Mouse (Mus musculus): ENCODE measurements around the gene Hhat. TPM values are rescaled to one million over a fixed set of nuclear protein-coding genes. Genes with fewer than 3 reads are reported as not detected.

Gene Hhat
- polyA plus RNA-seq, 1 experiment = 4.0 TPM

GRCm38 (mm10) chr1:192649233-192649632, 121.8 kb downstream of the Hhat start:
- Histone ChIP-seq H3K27me3 (ENCODE audit: control insufficient read depth, insufficient read depth, low read length) (no peaks in the 10 kb centered on the region), H3K4me1 (ENCODE audit: control insufficient read depth, insufficient read depth, low read length) (no peaks in the 10 kb centered on the region), H3K27ac (ENCODE audit: control insufficient read depth, insufficient read depth, low read depth, low read length) (no peak overlapping the region), H3K36me3 (ENCODE audit: control insufficient read depth, insufficient read depth, low read length) (no peaks in the 10 kb centered on the region), H3K4me3 (ENCODE audit: control insufficient read depth, low read depth, low read length) (no peak overlapping the region)
- TF ChIP-seq CTCF (IDR thresholded peaks at IDR 0.05; ENCODE audit: control insufficient read depth, insufficient read depth, insufficient replicate concordance, low read depth, low read length) (no peak), POLR2A (IDR thresholded peaks at IDR 0.05; ENCODE audit: control insufficient read depth, low read depth, low read length) (no peak)

- Histone ChIP-seq H3K4me1 (ENCODE audit: control insufficient read depth, insufficient read depth, low read length) (no peaks in the 10 kb centered on the region), H3K36me3 (ENCODE audit: control insufficient read depth, insufficient read depth, low read length) (no peaks in the 10 kb centered on the region), H3K27me3 (ENCODE audit: control insufficient read depth, insufficient read depth, low read length) (no peaks in the 10 kb centered on the region), H3K27ac (ENCODE audit: control insufficient read depth, insufficient read depth, low read depth, low read length) (no peak overlapping the region), H3K4me3 (ENCODE audit: control insufficient read depth, low read depth, low read length) (no peak overlapping the region)
- no peak for TF ChIP-seq POLR2A (IDR thresholded peaks at IDR 0.05; ENCODE audit: control insufficient read depth, low read depth, low read length)
- TF ChIP-seq CTCF (IDR thresholded peaks at IDR 0.05; ENCODE audit: control insufficient read depth, insufficient read depth, insufficient replicate concordance, low read depth, low read length) = no peak
Measured at GRCm38 (mm10) chr1:192647361-192647760, 123.7 kb downstream of the Hhat start.

- Histone ChIP-seq H3K4me3 (ENCODE audit: control insufficient read depth, low read depth, low read length) (no peak overlapping the region), H3K27ac (ENCODE audit: control insufficient read depth, insufficient read depth, low read depth, low read length) (no peak overlapping the region), H3K36me3 (ENCODE audit: control insufficient read depth, insufficient read depth, low read length) (no peaks in the 10 kb centered on the region), H3K4me1 (ENCODE audit: control insufficient read depth, insufficient read depth, low read length) (no peaks in the 10 kb centered on the region), H3K27me3 (ENCODE audit: control insufficient read depth, insufficient read depth, low read length) (no peaks in the 10 kb centered on the region)
- TF ChIP-seq CTCF (IDR thresholded peaks at IDR 0.05; ENCODE audit: control insufficient read depth, insufficient read depth, insufficient replicate concordance, low read depth, low read length) (no peak), POLR2A (IDR thresholded peaks at IDR 0.05; ENCODE audit: control insufficient read depth, low read depth, low read length) (no peak)
Measured at GRCm38 (mm10) chr1:192642126-192642525, 128.9 kb downstream of the Hhat start.

- Histone ChIP-seq H3K27me3 (ENCODE audit: control insufficient read depth, insufficient read depth, low read length) (no peaks in the 10 kb centered on the region), H3K4me3 (ENCODE audit: control insufficient read depth, low read depth, low read length) (no peak overlapping the region), H3K27ac (ENCODE audit: control insufficient read depth, insufficient read depth, low read depth, low read length) (no peak overlapping the region), H3K4me1 (ENCODE audit: control insufficient read depth, insufficient read depth, low read length) (no peaks in the 10 kb centered on the region), H3K36me3 (ENCODE audit: control insufficient read depth, insufficient read depth, low read length) (no peaks in the 10 kb centered on the region)
- no peak for TF ChIP-seq POLR2A (IDR thresholded peaks at IDR 0.05; ENCODE audit: control insufficient read depth, low read depth, low read length)
- no peak for TF ChIP-seq CTCF (IDR thresholded peaks at IDR 0.05; ENCODE audit: control insufficient read depth, insufficient read depth, insufficient replicate concordance, low read depth, low read length)
Measured at GRCm38 (mm10) chr1:192639175-192639574, 131.8 kb downstream of the Hhat start.

- Histone ChIP-seq H3K27ac (ENCODE audit: control insufficient read depth, insufficient read depth, low read depth, low read length) (no peak overlapping the region), H3K27me3 (ENCODE audit: control insufficient read depth, insufficient read depth, low read length) (no peaks in the 10 kb centered on the region), H3K4me3 (ENCODE audit: control insufficient read depth, low read depth, low read length) (no peak overlapping the region), H3K4me1 (ENCODE audit: control insufficient read depth, insufficient read depth, low read length) (no peaks in the 10 kb centered on the region), H3K36me3 (ENCODE audit: control insufficient read depth, insufficient read depth, low read length) (no peaks in the 10 kb centered on the region)
- TF ChIP-seq CTCF (IDR thresholded peaks at IDR 0.05; ENCODE audit: control insufficient read depth, insufficient read depth, insufficient replicate concordance, low read depth, low read length) (no peak), POLR2A (IDR thresholded peaks at IDR 0.05; ENCODE audit: control insufficient read depth, low read depth, low read length) (no peak)
Measured at GRCm38 (mm10) chr1:192621843-192622242, 149.2 kb downstream of the Hhat start.

GRCm38 (mm10) chr1:192613271-192613670, 157.8 kb downstream of the Hhat start:
- no peaks in the 10 kb centered on the region for H3K27me3 ChIP-seq (ENCODE audit: control insufficient read depth, insufficient read depth, low read length)
- TF ChIP-seq CTCF (IDR thresholded peaks at IDR 0.05; ENCODE audit: control insufficient read depth, insufficient read depth, insufficient replicate concordance, low read depth, low read length) (no peak), POLR2A (IDR thresholded peaks at IDR 0.05; ENCODE audit: control insufficient read depth, low read depth, low read length) (no peak)
- no peaks in the 10 kb centered on the region for H3K36me3 ChIP-seq (ENCODE audit: control insufficient read depth, insufficient read depth, low read length)
- no peak overlapping the region for H3K27ac ChIP-seq (ENCODE audit: control insufficient read depth, insufficient read depth, low read depth, low read length)
- peaks cover 2% of the 10 kb centered on the region; the same call in 1 of the 2 replicates for H3K4me1 ChIP-seq (ENCODE audit: control insufficient read depth, insufficient read depth, low read length)
- H3K4me3 ChIP-seq (ENCODE audit: control insufficient read depth, low read depth, low read length) = no peak overlapping the region

- Histone ChIP-seq H3K27me3 (ENCODE audit: control insufficient read depth, insufficient read depth, low read length) (no peaks in the 10 kb centered on the region), H3K4me3 (ENCODE audit: control insufficient read depth, low read depth, low read length) (no peak overlapping the region), H3K4me1 (ENCODE audit: control insufficient read depth, insufficient read depth, low read length) (peaks cover 2% of the 10 kb centered on the region; the same call in 1 of the 2 replicates), H3K27ac (ENCODE audit: control insufficient read depth, insufficient read depth, low read depth, low read length) (no peak overlapping the region), H3K36me3 (ENCODE audit: control insufficient read depth, insufficient read depth, low read length) (no peaks in the 10 kb centered on the region)
- TF ChIP-seq CTCF (IDR thresholded peaks at IDR 0.05; ENCODE audit: control insufficient read depth, insufficient read depth, insufficient replicate concordance, low read depth, low read length) = no peak
- TF ChIP-seq POLR2A (IDR thresholded peaks at IDR 0.05; ENCODE audit: control insufficient read depth, low read depth, low read length) = no peak
Measured at GRCm38 (mm10) chr1:192611996-192612739, 158.9 kb downstream of the Hhat start.

Measured in testis, adult 2 months (tissue).